Mouse (Mus musculus) midbrain, embryonic 16.5 days (tissue): Measurements from ENCODE around the gene Copb1. TPM values are rescaled to one million over a fixed set of nuclear protein-coding genes. Genes with fewer than 3 reads are reported as not detected.

Experiments used
- polyA plus RNA-seq: library from polyadenylated mRNA; unstranded; fragments of >200 nt; fragmentation: Nextera tagmentation; extraction: Ambion mirVana; gene quantifications from 2 replicates; pipeline ENCODE4 v1.2.1, GENCODE M21; 2015

Gene Copb1
- polyA plus RNA-seq, 1 experiment from 2014 or later: 85.2 TPM

Other genes starting within 250 kb of the Copb1 start
- 24.7 and 26.8 TPM in 2 replicates for gene Rras2, start 136.9 kb downstream of the Copb1 start, polyA plus RNA-seq
- gene Psma1, start 21.4 kb upstream of the Copb1 start, polyA plus RNA-seq: 334 and 348 TPM in 2 replicates
- gene Pde3b, start 160.6 kb upstream of the Copb1 start, polyA plus RNA-seq: 3.6 and 4.1 TPM in 2 replicates